Mouse (Mus musculus): ENCODE measurements at regions not wholly inside any gene's neighbourhood (a gene's known extent, or its start where the extent isn't known, plus 50 kb on each side); places are given as distances from the start of the nearest gene placed in this dataset.

DNA sequence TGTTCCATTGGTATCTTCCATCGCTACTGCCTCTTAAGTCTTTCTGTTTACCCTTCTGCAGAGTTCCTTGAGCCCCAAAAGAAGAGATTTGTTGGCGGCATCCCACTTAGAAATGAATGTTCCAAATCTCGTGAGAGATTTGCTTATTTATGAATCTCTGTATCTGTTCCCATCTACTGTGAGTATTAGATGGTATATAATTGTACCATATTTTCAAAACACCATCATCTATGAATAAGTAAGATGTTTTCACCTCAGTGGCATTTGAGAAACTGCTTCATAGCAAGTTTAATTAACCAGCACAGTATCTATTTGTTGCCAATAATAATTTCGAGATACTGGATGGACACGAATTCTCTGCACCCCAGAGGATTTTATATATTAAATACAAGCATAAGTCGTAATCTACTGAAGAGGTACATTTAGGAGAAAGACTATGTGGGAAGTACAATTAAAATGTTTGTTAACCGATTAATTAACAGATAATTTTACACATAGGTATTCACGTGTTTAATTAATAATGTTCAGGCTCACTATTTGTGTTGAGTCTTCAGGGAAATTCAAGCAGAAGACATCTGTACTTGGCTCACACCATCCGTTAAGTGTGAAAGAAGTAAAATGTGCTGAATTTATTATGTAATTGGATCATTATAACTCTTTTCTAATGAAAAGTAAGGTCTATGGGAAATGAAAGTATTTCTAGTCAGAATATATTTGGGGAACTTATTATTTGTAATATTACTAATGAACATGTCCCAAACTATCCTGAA lies 224.0 kb upstream of the Xrcc4 start:
- no peak for TF ChIP-seq CTCF (IDR thresholded peaks at IDR 0.05; ENCODE audit: borderline replicate concordance, insufficient read depth, low read length)
- no peak for TF ChIP-seq POLR2A (IDR thresholded peaks at IDR 0.05; ENCODE audit: low read depth, low read length)

Data from embryonic fibroblast, embryonic 13.5 days (primary cell).